Mouse (Mus musculus) liver, embryonic 14.5 days (tissue): ENCODE data around the gene Cldn6. TPM values are rescaled to one million over a fixed set of nuclear protein-coding genes. Genes with fewer than 3 reads are reported as not detected.
A peak's percentile ranks its signal among the peaks of the same experiment; 100 is the strongest.

Experiments used
- ATAC-seq: fragments of 200-750 bp; cut with Nextera tagmentation; 2 replicates; pipeline ENCODE4 v1.8.0; 2017; ENCODE audit warnings: moderate number of reproducible peaks, mild to moderate bottlenecking, moderate library complexity; ENCODE audit not compliant: insufficient read depth
- DNase-seq, 3 experiments: peaks; one replicate each; pipeline ENCODE4 v3.0.0-alpha.2; 2012 to 2013; ENCODE audit warnings: low read depth in 3 of 3, low spot score in 3 of 3
- H3K27ac ChIP-seq: fragments of 300-500 bp; sonication (generic); 2 replicates; pipeline ENCODE4 v1.5.1; 2014; ENCODE audit warnings: moderate library complexity, mild to moderate bottlenecking, control low read depth, inconsistent platforms
- H3K27me3 ChIP-seq: fragments of 300-500 bp; sonication (generic); 2 replicates; pipeline ENCODE4 v1.6.1; 2014; ENCODE audit warnings: mild to moderate bottlenecking, low read length, moderate library complexity; ENCODE audit not compliant: control insufficient read depth, insufficient read depth
- H3K36me3 ChIP-seq: fragments of 300-500 bp; sonication (generic); replicated peaks from 2 replicates; pipeline ENCODE4 v1.6.1; 2014; ENCODE audit warnings: low read depth; ENCODE audit not compliant: control insufficient read depth, insufficient read depth
- H3K4me1 ChIP-seq, 2 experiments: fragments of 200-500 bp in 1 of 2; fragments of 300-500 bp in 1 of 2; sonication (generic) in 1 of 2; replicated peaks; 2 replicates each; pipeline ENCODE4 v1.6.1; 2012 to 2014; ENCODE audit warnings: antibody characterized with exemption in 1 of 2, inconsistent platforms in 1 of 2, low read length in 1 of 2; ENCODE audit not compliant: control insufficient read depth in 2 of 2, insufficient read depth in 2 of 2
- H3K4me2 ChIP-seq: fragments of 300-500 bp; sonication (generic); 2 replicates; pipeline ENCODE4 v1.6.1; 2014; ENCODE audit warnings: low read depth, mild to moderate bottlenecking, control low read depth, moderate library complexity
- H3K4me3 ChIP-seq, 2 experiments: fragments of 200-500 bp in 1 of 2; fragments of 300-500 bp in 1 of 2; sonication (generic) in 1 of 2; 2 replicates each; pipeline ENCODE4 v1.5.1; 2012 to 2014; ENCODE audit warnings: low read depth in 2 of 2, low read length in 2 of 2, mild to moderate bottlenecking in 2 of 2, control low read depth in 1 of 2, inconsistent platforms in 1 of 2, moderate library complexity in 1 of 2; ENCODE audit not compliant: insufficient read depth in 1 of 2
- H3K9ac ChIP-seq: fragments of 300-500 bp; sonication (generic); replicated peaks from 2 replicates; pipeline ENCODE4 v1.6.1; 2014; ENCODE audit warnings: mild to moderate bottlenecking, control low read depth, moderate library complexity
- H3K9me3 ChIP-seq: fragments of 300-500 bp; sonication (generic); 2 replicates; pipeline ENCODE4 v1.6.1; 2016; ENCODE audit warnings: low read length, mixed read lengths; ENCODE audit not compliant: control insufficient read depth
- CTCF ChIP-seq: IDR thresholded peaks from 2 replicates; pipeline ENCODE4 v1.5.1; 2016; ENCODE audit warnings: antibody characterized with exemption, low read depth, control low read depth
- EP300 ChIP-seq: IDR thresholded peaks from 2 replicates; pipeline ENCODE4 v1.6.1; 2016; ENCODE audit warnings: antibody characterized with exemption, low read depth
- WGBS: fragments of 180-500 bp; shearing (Covaris S2); extraction: QIAGEN DNeasy Blood & Tissue Kit; methylation state at CpG from one replicate; pipeline ENCODE4 v1.1.7; 2014; ENCODE audit not compliant: insufficient replicate concordance; 5-methylcytosine and 5-hydroxymethylcytosine counted together
- polyA plus RNA-seq, 2 experiments: library from polyadenylated mRNA; depleted of rRNA in 1 of 2; stranded (reverse) in 1 of 2; unstranded in 1 of 2; fragments of >200 nt; fragmentation: Nextera tagmentation in 1 of 2; extraction: Ambion mirVana in 1 of 2; gene quantifications; 2 replicates each; pipeline versions ENCODE4 v1.2.1 to v1.2.3; 2012 to 2014

The Cldn6 gene
- polyA plus RNA-seq, 2 experiments, result 0.50 to 0.64 TPM

DNA sequence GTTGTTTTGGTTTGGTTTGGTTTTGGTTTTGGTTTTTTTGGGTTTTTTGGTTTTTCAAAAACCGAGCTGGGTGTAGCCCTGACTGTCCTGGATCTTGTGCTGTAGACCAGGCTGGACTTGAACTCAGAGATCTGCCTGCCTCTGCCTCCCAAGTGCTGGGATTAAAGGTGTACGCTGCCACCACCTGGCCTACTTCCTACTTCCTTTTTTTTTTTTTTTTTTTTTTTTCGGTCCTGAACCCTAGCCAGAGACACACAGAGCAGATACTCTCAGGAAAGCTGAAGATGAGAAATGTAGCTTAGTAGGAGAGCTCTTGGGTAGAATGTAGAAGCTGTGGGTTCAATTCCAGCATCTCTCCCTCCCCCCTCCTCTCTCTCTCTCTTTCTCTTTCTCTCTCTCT lies 20.6 kb upstream of the Cldn6 start:
- Histone ChIP-seq H3K4me2 (no peak overlapping the region), H3K27me3 (peaks cover 19% of the 10 kb centered on the region), H3K36me3 (no peaks in the 10 kb centered on the region), H3K4me3 (no peak overlapping the region), H3K27ac (no peak overlapping the region), H3K9ac (no peak overlapping the region), H3K4me1 (no peaks in the 10 kb centered on the region), H3K9me3 (no peaks in the 10 kb centered on the region)
- no peak for TF ChIP-seq EP300
- TF ChIP-seq CTCF, result no peak
- ATAC-seq, result no peak
- DNase-seq, result no peak
- 61% methylated on average over 3 of the region's 3 CpGs for WGBS

DNA sequence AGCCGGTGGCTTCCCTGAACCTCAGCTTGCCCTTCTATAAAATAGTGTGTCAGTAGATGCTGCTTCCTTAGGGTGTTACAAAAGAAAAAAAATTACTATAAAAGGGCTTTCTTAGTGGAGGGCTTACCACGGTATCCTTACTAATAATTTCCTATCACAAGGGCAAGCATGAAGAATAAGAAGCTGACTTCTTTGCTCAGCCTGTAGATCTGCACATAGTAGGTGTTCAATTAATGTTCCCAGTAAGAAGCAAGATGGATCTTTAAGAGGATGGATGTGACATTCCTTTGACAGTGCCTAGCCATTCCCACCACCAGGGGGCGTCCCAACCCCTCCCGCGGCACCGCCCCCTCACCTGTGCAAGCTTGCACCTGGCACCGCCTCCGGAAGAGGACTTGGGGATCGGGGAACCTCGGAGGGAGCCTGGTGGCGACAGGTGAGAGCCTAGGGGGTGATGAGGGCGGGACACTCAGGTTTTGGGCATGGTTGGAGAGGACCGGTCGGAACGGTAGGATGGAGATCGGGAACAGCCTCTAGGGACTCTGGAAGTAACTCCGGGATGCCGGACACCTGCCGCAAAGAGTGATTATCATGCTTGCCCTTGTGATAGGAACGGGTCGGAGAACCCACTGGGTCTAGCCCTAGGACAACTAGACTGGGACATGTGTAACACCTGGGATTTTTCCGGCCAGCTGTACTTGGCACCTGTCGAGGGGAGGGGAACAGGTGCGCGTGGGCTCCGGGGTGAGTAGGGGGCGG lies 18.8 kb upstream of the Cldn6 start, which contains the start of gene Bicdl2:
TSS of gene Bicdl2 (plus strand) at position 390 of the 759 bp plus-strand sequence.
- peak; percentile 87 for TF ChIP-seq CTCF
- no peak for TF ChIP-seq EP300
- H3K9ac ChIP-seq, result no peak within 1 kb of the TSS
- 8% methylated on average over 27 of the region's 27 CpGs for WGBS
- H3K9me3 ChIP-seq, result no peaks in the 10 kb centered on the region
- peak within 1 kb of the TSS; percentile 21 for H3K4me2 ChIP-seq
- H3K4me3 ChIP-seq, result no peak within 1 kb of the TSS
- DNase-seq (no peak), ATAC-seq (no peak)
- H3K27me3 ChIP-seq, result peaks cover 19% of the 10 kb centered on the region
- no peak within 1 kb of the TSS for H3K27ac ChIP-seq
- H3K36me3 ChIP-seq, result no peaks in the 10 kb centered on the region
- no peaks in the 10 kb centered on the region for H3K4me1 ChIP-seq

GRCm38 (mm10) chr17:23660876-23661200 lies 18.2 kb upstream of the Cldn6 start:
- H3K4me2 ChIP-seq, result peak overlapping the region; percentile 21
- 3% methylated on average over 14 of the region's 14 CpGs for WGBS
- TF ChIP-seq CTCF (no peak), EP300 (no peak)
- H3K27me3 ChIP-seq, result peaks cover 19% of the 10 kb centered on the region
- no peaks in the 10 kb centered on the region for H3K36me3 ChIP-seq
- no peak overlapping the region for H3K4me3 ChIP-seq
- no peaks in the 10 kb centered on the region for H3K9me3 ChIP-seq
- H3K9ac ChIP-seq, result no peak overlapping the region
- ATAC-seq (no peak), DNase-seq (no peak)
- no peak overlapping the region for H3K27ac ChIP-seq
- H3K4me1 ChIP-seq, result no peaks in the 10 kb centered on the region

- ATAC-seq, result no peak
- WGBS, result 0% methylated on average over 9 of the region's 9 CpGs
- Histone ChIP-seq H3K4me2 (no peak overlapping the region), H3K4me3 (no peak overlapping the region), H3K36me3 (no peaks in the 10 kb centered on the region), H3K9me3 (no peaks in the 10 kb centered on the region), H3K9ac (no peak overlapping the region), H3K4me1 (no peaks in the 10 kb centered on the region), H3K27ac (no peak overlapping the region), H3K27me3 (peaks cover 19% of the 10 kb centered on the region)
- DNase-seq, result no peak
- TF ChIP-seq CTCF (peak; percentile 80), EP300 (no peak)
These were observed 17.5 kb upstream of the Cldn6 start for GRCm38 (mm10) chr17:23661526-23661925.

GRCm38 (mm10) chr17:23664556-23665021 lies 14.5 kb upstream of the Cldn6 start:
- WGBS, result 25% methylated on average over 5 of the region's 5 CpGs
- no peak overlapping the region for H3K27ac ChIP-seq
- no peak overlapping the region for H3K4me2 ChIP-seq
- ATAC-seq (no peak), DNase-seq (no peak)
- no peak overlapping the region for H3K9ac ChIP-seq
- no peaks in the 10 kb centered on the region for H3K4me1 ChIP-seq
- no peaks in the 10 kb centered on the region for H3K36me3 ChIP-seq
- H3K27me3 ChIP-seq, result peaks cover 19% of the 10 kb centered on the region
- no peaks in the 10 kb centered on the region for H3K9me3 ChIP-seq
- H3K4me3 ChIP-seq, result no peak overlapping the region
- TF ChIP-seq EP300 (no peak), CTCF (peak; percentile 80)
